Mouse (Mus musculus): ENCODE data around the gene 4930452B06Rik.

GRCm38 (mm10) chr14:8641650-8642279 is 24.3 kb downstream of the 4930452B06Rik start:
- TF ChIP-seq POLR2A (IDR thresholded peaks at IDR 0.05; ENCODE audit: low read depth, low read length) (no peak), CTCF (IDR thresholded peaks at IDR 0.05; ENCODE audit: extremely low read depth, insufficient read depth, insufficient read length, insufficient replicate concordance) (no peak)

Measured in spleen, adult 2 months (tissue).